Mouse (Mus musculus): ENCODE measurements around the gene Impdh1. TPM values are rescaled to one million over a fixed set of nuclear protein-coding genes. Genes with fewer than 3 reads are reported as not detected.

The Impdh1 gene
- polyA plus RNA-seq, 2 experiments, result 5.2 to 5.8 TPM

GRCm38 (mm10) chr6:29203861-29204585 is 12.1 kb downstream of the Impdh1 start:
- DNase-seq (ENCODE audit: low read depth in 3 of 3, low spot score in 3 of 3) (no peak), ATAC-seq (ENCODE audit: insufficient read depth) (no peak)
- Histone ChIP-seq H3K27me3 (ENCODE audit: control insufficient read depth, insufficient read depth, low read length) (no peaks in the 10 kb centered on the region; the same call in 1 of the 2 replicates), H3K4me1 (replicated peaks; ENCODE audit: control insufficient read depth in 2 of 2, insufficient read depth in 2 of 2, low read length in 1 of 2) (0 out of 4 replicates have a peak, but pooled peaks cover 0 to 1% of the 10 kb centered on the region in 2 experiments), H3K36me3 (replicated peaks; ENCODE audit: control insufficient read depth, insufficient read depth, low read depth) (no peaks in the 10 kb centered on the region), H3K4me2 (ENCODE audit: low read depth) (no peak overlapping the region), H3K9me3 (ENCODE audit: control insufficient read depth, low read length) (no peaks in the 10 kb centered on the region), H3K27ac (no peak overlapping the region), H3K9ac (replicated peaks) (no peak overlapping the region), H3K4me3 (ENCODE audit: insufficient read depth in 1 of 2, low read depth in 2 of 2, low read length in 2 of 2) (no peak overlapping the region)
- 66% methylated on average over 6 of the region's 6 CpGs for WGBS (ENCODE audit: insufficient replicate concordance)
- no peak for TF ChIP-seq CTCF (IDR thresholded peaks at IDR 0.05; ENCODE audit: low read depth)
- TF ChIP-seq EP300 (IDR thresholded peaks at IDR 0.05; ENCODE audit: low read depth), result no peak

- no peak for DNase-seq (ENCODE audit: low read depth in 3 of 3, low spot score in 3 of 3)
- no peak for TF ChIP-seq CTCF (IDR thresholded peaks at IDR 0.05; ENCODE audit: low read depth)
- TF ChIP-seq EP300 (IDR thresholded peaks at IDR 0.05; ENCODE audit: low read depth), result no peak
- H3K4me2 ChIP-seq (ENCODE audit: low read depth), result no peak overlapping the region
- no peak overlapping the region for H3K4me3 ChIP-seq (ENCODE audit: insufficient read depth in 1 of 2, low read depth in 2 of 2, low read length in 2 of 2)
- no peak overlapping the region for H3K9ac ChIP-seq (replicated peaks)
- ATAC-seq (ENCODE audit: insufficient read depth), result no peak
- H3K27me3 ChIP-seq (ENCODE audit: control insufficient read depth, insufficient read depth, low read length), result no peaks in the 10 kb centered on the region; the same call in 1 of the 2 replicates
- 79% methylated on average over 13 of the region's 13 CpGs for WGBS (ENCODE audit: insufficient replicate concordance)
- H3K36me3 ChIP-seq (replicated peaks; ENCODE audit: control insufficient read depth, insufficient read depth, low read depth), result no peaks in the 10 kb centered on the region
- no peaks in the 10 kb centered on the region for H3K9me3 ChIP-seq (ENCODE audit: control insufficient read depth, low read length)
- H3K27ac ChIP-seq, result no peak overlapping the region
- H3K4me1 ChIP-seq (replicated peaks; ENCODE audit: control insufficient read depth in 2 of 2, insufficient read depth in 2 of 2, low read length in 1 of 2), result peaks cover 0 to 2% of the 10 kb centered on the region in 2 experiments; a peak in 1 of 4 replicates
Measured at GRCm38 (mm10) chr6:29203096-29203495, 13.1 kb downstream of the Impdh1 start.

- Histone ChIP-seq H3K36me3 (replicated peaks; ENCODE audit: control insufficient read depth, insufficient read depth, low read depth) (no peaks in the 10 kb centered on the region), H3K4me3 (ENCODE audit: insufficient read depth in 1 of 2, low read depth in 2 of 2, low read length in 2 of 2) (no peak overlapping the region), H3K9me3 (ENCODE audit: control insufficient read depth, low read length) (no peaks in the 10 kb centered on the region), H3K4me2 (ENCODE audit: low read depth) (no peak overlapping the region), H3K9ac (replicated peaks) (no peak overlapping the region), H3K27me3 (ENCODE audit: control insufficient read depth, insufficient read depth, low read length) (no peaks in the 10 kb centered on the region; the same call in none of the 2 replicates), H3K27ac (no peak overlapping the region), H3K4me1 (replicated peaks; ENCODE audit: control insufficient read depth in 2 of 2, insufficient read depth in 2 of 2, low read length in 1 of 2) (peaks cover 0 to 2% of the 10 kb centered on the region in 2 experiments; a peak in 1 of 4 replicates)
- DNase-seq (ENCODE audit: low read depth in 3 of 3, low spot score in 3 of 3) (no peak), ATAC-seq (ENCODE audit: insufficient read depth) (no peak)
- 73% methylated on average over 8 of the region's 8 CpGs for WGBS (ENCODE audit: insufficient replicate concordance)
- TF ChIP-seq EP300 (IDR thresholded peaks at IDR 0.05; ENCODE audit: low read depth), result no peak
- no peak for TF ChIP-seq CTCF (IDR thresholded peaks at IDR 0.05; ENCODE audit: low read depth)
Measured at GRCm38 (mm10) chr6:29201988-29202387, 14.2 kb downstream of the Impdh1 start.

- Histone ChIP-seq H3K27me3 (ENCODE audit: control insufficient read depth, insufficient read depth, low read length) (no peaks in the 10 kb centered on the region; the same call in none of the 2 replicates), H3K36me3 (replicated peaks; ENCODE audit: control insufficient read depth, insufficient read depth, low read depth) (no peaks in the 10 kb centered on the region), H3K27ac (no peak overlapping the region), H3K9ac (replicated peaks) (no peak overlapping the region), H3K9me3 (ENCODE audit: control insufficient read depth, low read length) (no peaks in the 10 kb centered on the region), H3K4me3 (ENCODE audit: insufficient read depth in 1 of 2, low read depth in 2 of 2, low read length in 2 of 2) (no peak overlapping the region), H3K4me2 (ENCODE audit: low read depth) (no peak overlapping the region), H3K4me1 (replicated peaks; ENCODE audit: control insufficient read depth in 2 of 2, insufficient read depth in 2 of 2, low read length in 1 of 2) (peaks cover 0 to 2% of the 10 kb centered on the region in 2 experiments; a peak in 1 of 4 replicates)
- ATAC-seq (ENCODE audit: insufficient read depth) (no peak), DNase-seq (ENCODE audit: low read depth in 3 of 3, low spot score in 3 of 3) (no peak)
- TF ChIP-seq CTCF (IDR thresholded peaks at IDR 0.05; ENCODE audit: low read depth) (no peak), EP300 (IDR thresholded peaks at IDR 0.05; ENCODE audit: low read depth) (no peak)
- 61% methylated on average over 5 of the region's 5 CpGs for WGBS (ENCODE audit: insufficient replicate concordance)
Measured at GRCm38 (mm10) chr6:29201341-29201740, 14.8 kb downstream of the Impdh1 start.

DNA sequence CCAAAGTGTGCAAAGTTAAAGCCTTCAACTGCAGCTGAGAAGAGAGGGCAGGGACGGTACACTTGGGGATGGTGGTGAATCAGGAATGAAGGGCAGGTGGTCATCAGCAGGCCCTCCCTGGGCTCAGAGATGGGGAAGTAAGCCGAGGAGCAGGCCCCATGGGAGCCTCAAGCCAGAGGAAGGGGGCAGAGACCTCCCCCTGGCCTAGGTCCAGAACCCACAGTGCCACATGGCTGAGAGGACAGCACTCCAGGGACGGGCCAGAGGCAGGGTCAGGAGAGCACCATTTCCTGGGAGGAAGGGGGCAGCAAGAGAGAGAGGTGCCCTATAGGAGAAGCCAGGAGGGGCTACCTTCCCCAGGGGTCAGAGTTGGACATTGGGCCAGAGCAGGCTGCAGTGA is 15.7 kb downstream of the Impdh1 start:
- no peak for ATAC-seq (ENCODE audit: insufficient read depth)

More for the DNA sequence above, 15.7 kb downstream of the Impdh1 start:
- Histone ChIP-seq H3K4me2 (ENCODE audit: low read depth) (no peak overlapping the region), H3K27ac (no peak overlapping the region), H3K9me3 (ENCODE audit: control insufficient read depth, low read length) (no peaks in the 10 kb centered on the region), H3K9ac (replicated peaks) (no peak overlapping the region), H3K4me3 (ENCODE audit: insufficient read depth in 1 of 2, low read depth in 2 of 2, low read length in 2 of 2) (no peak overlapping the region), H3K4me1 (replicated peaks; ENCODE audit: control insufficient read depth in 2 of 2, insufficient read depth in 2 of 2, low read length in 1 of 2) (peaks cover 0 to 2% of the 10 kb centered on the region in 2 experiments; a peak in 1 of 4 replicates), H3K27me3 (ENCODE audit: control insufficient read depth, insufficient read depth, low read length) (no peaks in the 10 kb centered on the region; the same call in none of the 2 replicates), H3K36me3 (replicated peaks; ENCODE audit: control insufficient read depth, insufficient read depth, low read depth) (no peaks in the 10 kb centered on the region)
- TF ChIP-seq CTCF (IDR thresholded peaks at IDR 0.05; ENCODE audit: low read depth) (no peak), EP300 (IDR thresholded peaks at IDR 0.05; ENCODE audit: low read depth) (no peak)
- WGBS (ENCODE audit: insufficient replicate concordance), result 28% methylated on average over 3 of the region's 3 CpGs
- DNase-seq (ENCODE audit: low read depth in 3 of 3, low spot score in 3 of 3), result no peak

Data from liver, embryonic 14.5 days (tissue).